Mouse (Mus musculus): ENCODE data around the gene Alg14. TPM values are rescaled to one million over a fixed set of nuclear protein-coding genes. Genes with fewer than 3 reads are reported as not detected.
A peak's percentile ranks its signal among the peaks of the same experiment; 100 is the strongest.

Alg14 gene
- polyA plus RNA-seq, 1 experiment, result 12.3 TPM

DNA sequence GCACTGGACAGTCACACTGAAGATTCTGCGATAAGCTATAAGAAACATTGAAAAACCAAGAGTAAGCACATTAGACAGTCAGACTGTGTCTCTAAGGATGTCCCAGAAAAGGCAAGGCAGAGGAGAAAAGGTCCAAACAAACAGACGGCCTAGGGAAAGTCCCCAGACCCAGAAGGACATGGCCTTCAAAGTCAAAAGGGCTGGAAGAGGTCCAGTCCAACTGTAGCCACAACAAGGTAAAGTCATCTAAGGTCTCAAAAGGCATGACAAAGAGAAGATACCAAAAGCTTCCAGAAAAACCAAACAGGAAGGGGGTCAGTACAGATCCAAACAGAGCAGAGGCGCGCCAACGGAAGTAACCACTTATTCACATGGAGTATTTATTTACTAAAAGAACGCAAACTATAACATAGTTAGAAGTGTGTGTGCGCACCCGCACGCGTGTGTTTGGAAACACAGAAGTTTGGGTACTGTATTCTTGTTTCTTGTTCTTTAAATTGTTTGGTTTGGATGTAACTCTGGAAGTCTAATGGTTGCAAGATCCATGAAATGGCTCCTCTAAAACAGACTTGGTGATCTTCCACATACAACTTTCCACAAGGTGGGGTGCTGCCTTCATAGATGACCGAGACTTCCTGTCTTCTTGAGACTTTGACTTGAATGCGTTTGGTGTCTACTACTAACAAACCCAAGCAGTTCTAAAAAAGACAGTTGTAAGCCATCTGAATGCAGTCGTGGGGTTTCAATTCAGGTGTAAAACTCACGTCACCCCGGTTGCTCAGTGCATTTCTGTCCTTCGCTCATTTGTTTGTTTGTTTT lies 18.5 kb downstream of the Alg14 start:
- Histone ChIP-seq H3ac (ENCODE audit: control insufficient read depth, insufficient read length, low read depth) (no peak overlapping the region), H3K79me2 (ENCODE audit: control insufficient read depth, insufficient read depth) (no peaks in the 10 kb centered on the region), H3K4me3 (ENCODE audit: insufficient read depth, poor library complexity, severe bottlenecking) (no peak overlapping the region)

DNA sequence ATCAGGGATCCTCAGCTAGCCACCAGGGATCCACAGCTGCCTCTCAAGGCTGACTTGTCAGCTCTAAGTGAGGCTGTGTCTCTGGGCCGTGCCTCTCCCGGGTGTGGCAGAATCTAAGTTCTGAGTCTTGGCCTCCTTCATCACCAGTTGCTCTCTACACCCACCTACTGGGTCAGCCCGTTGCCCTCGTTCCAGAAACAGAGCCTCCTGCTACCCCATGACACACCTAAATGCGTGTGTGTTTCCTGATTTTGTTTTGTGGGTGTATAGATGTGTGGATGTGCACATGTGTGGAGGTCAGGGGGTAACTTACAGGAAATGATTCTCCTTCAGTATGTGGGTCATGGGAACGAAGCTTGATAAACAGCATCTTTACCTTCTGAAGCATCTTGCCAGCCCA lies 20.9 kb downstream of the Alg14 start:
- H3K79me3 ChIP-seq (ENCODE audit: low read depth), result no peaks in the 10 kb centered on the region
- H3K79me2 ChIP-seq (ENCODE audit: control insufficient read depth, insufficient read depth), result no peaks in the 10 kb centered on the region
- H3K27me3 ChIP-seq (ENCODE audit: control insufficient read depth, insufficient read depth, insufficient read length), result no peaks in the 10 kb centered on the region
- TF ChIP-seq CEBPB (IDR thresholded peaks at IDR 0.05; ENCODE audit: low read depth) (no peak), MYOG (IDR thresholded peaks at IDR 0.05; ENCODE audit: control insufficient read depth, extremely low read depth, insufficient read length) (no peak), USF1 (IDR thresholded peaks at IDR 0.05; ENCODE audit: low read depth) (no peak), FOSL1 (IDR thresholded peaks at IDR 0.05; ENCODE audit: insufficient read depth, low read length, poor library complexity, severe bottlenecking) (no peak), MAX (IDR thresholded peaks at IDR 0.05) (no peak), CTCF (IDR thresholded peaks at IDR 0.05; ENCODE audit: control insufficient read depth, insufficient read depth, insufficient read length) (no peak), MYOD1 (IDR thresholded peaks at IDR 0.05; ENCODE audit: control insufficient read depth, insufficient read length, low read depth) (no peak)
- no peak overlapping the region for H3ac ChIP-seq (ENCODE audit: control insufficient read depth, insufficient read length, low read depth)
- no peak overlapping the region for H3K4me3 ChIP-seq (ENCODE audit: insufficient read depth, poor library complexity, severe bottlenecking)
- peaks cover 9% of the 10 kb centered on the region for H3K36me3 ChIP-seq (ENCODE audit: control insufficient read depth, insufficient read depth)

More for the DNA sequence above, 18.5 kb downstream of the Alg14 start:
- TF ChIP-seq MYOD1 (IDR thresholded peaks at IDR 0.05; ENCODE audit: control insufficient read depth, insufficient read length, low read depth), result no peak
- no peak for TF ChIP-seq CTCF (IDR thresholded peaks at IDR 0.05; ENCODE audit: control insufficient read depth, insufficient read depth, insufficient read length)
- TF ChIP-seq CEBPB (IDR thresholded peaks at IDR 0.05; ENCODE audit: low read depth), result no peak
- no peak for TF ChIP-seq MAX (IDR thresholded peaks at IDR 0.05)
- TF ChIP-seq FOSL1 (IDR thresholded peaks at IDR 0.05; ENCODE audit: insufficient read depth, low read length, poor library complexity, severe bottlenecking), result no peak
- no peak for TF ChIP-seq USF1 (IDR thresholded peaks at IDR 0.05; ENCODE audit: low read depth)
- TF ChIP-seq MYOG (IDR thresholded peaks at IDR 0.05; ENCODE audit: control insufficient read depth, extremely low read depth, insufficient read length), result no peak
- H3K36me3 ChIP-seq (ENCODE audit: control insufficient read depth, insufficient read depth), result no peaks in the 10 kb centered on the region
- no peaks in the 10 kb centered on the region for H3K79me3 ChIP-seq (ENCODE audit: low read depth)
- no peaks in the 10 kb centered on the region for H3K27me3 ChIP-seq (ENCODE audit: control insufficient read depth, insufficient read depth, insufficient read length)

DNA sequence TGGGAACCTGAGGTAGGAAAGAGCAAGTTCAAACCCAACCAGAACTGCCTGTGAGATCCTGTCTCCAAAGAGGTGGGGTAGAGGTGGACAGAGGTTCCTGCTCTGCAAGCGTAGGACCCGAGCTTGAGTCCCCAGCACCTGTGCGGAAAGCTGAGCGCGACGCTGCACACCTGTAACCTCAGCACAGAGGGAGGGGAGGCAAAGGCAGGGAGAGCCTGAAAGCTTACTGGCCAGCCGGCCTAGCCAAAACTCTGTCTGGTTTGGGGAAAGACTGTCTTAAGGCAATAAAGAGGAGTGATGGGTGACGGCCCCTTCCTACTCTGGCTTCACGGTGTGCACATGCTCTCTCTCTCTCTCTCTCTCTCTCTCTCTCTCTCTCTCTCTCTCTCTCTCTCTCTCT lies 21.4 kb downstream of the Alg14 start:
- no peak overlapping the region for H3ac ChIP-seq (ENCODE audit: control insufficient read depth, insufficient read length, low read depth)
- no peaks in the 10 kb centered on the region for H3K79me2 ChIP-seq (ENCODE audit: control insufficient read depth, insufficient read depth)
- no peaks in the 10 kb centered on the region for H3K27me3 ChIP-seq (ENCODE audit: control insufficient read depth, insufficient read depth, insufficient read length)
- H3K36me3 ChIP-seq (ENCODE audit: control insufficient read depth, insufficient read depth), result peaks cover 9% of the 10 kb centered on the region
- no peak overlapping the region for H3K4me3 ChIP-seq (ENCODE audit: insufficient read depth, poor library complexity, severe bottlenecking)
- TF ChIP-seq USF1 (IDR thresholded peaks at IDR 0.05; ENCODE audit: low read depth) (no peak), FOSL1 (IDR thresholded peaks at IDR 0.05; ENCODE audit: insufficient read depth, low read length, poor library complexity, severe bottlenecking) (no peak), MYOD1 (IDR thresholded peaks at IDR 0.05; ENCODE audit: control insufficient read depth, insufficient read length, low read depth) (no peak), MYOG (IDR thresholded peaks at IDR 0.05; ENCODE audit: control insufficient read depth, extremely low read depth, insufficient read length) (no peak), CEBPB (IDR thresholded peaks at IDR 0.05; ENCODE audit: low read depth) (no peak), CTCF (IDR thresholded peaks at IDR 0.05; ENCODE audit: control insufficient read depth, insufficient read depth, insufficient read length) (no peak), MAX (IDR thresholded peaks at IDR 0.05) (no peak)
- no peaks in the 10 kb centered on the region for H3K79me3 ChIP-seq (ENCODE audit: low read depth)

DNA sequence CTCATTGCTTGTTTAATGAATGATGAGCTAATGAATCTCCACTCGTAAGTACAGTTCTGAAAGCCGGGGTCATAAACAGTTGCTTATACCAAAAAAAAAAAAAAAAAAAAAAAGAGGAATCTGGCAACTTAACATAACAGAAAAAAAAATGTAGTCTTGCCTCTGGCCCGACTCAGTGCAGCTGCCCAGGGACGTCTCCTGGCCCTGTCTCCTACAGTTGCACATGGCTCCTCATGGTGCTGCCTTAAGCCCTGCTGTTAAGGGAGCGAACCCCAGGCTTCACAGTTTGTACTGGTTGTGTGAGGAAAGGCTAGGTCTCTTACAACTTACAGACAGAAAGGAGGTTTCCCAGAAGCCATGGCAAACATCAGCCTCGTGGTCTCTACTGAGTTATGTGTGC lies 22.6 kb downstream of the Alg14 start:
- TF ChIP-seq CEBPB (IDR thresholded peaks at IDR 0.05; ENCODE audit: low read depth), result no peak
- TF ChIP-seq MYOD1 (IDR thresholded peaks at IDR 0.05; ENCODE audit: control insufficient read depth, insufficient read length, low read depth), result peak; percentile 73
- Histone ChIP-seq H3K79me3 (ENCODE audit: low read depth) (no peaks in the 10 kb centered on the region), H3K4me3 (ENCODE audit: insufficient read depth, poor library complexity, severe bottlenecking) (no peak overlapping the region)

DNA sequence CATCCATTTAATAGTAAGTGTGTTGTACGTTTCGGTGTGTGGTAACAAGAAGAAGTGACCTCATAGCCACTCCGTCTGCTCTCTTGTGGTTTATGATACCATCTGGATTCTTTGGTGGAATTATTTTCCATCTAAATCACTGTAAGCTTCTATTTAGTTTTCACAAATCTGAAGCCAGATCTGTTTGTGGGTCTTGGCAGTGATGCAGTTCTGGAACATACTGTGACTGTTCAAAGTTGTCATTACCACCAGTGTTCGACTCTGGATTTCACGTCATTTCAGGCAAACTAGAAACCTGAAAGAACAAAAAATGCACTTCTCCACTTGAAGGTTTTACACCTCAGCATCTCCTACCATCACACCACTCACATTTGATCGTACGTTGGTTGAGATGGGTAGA lies 23.9 kb downstream of the Alg14 start:
- H3K27me3 ChIP-seq (ENCODE audit: control insufficient read depth, insufficient read depth, insufficient read length), result no peaks in the 10 kb centered on the region
- H3K79me2 ChIP-seq (ENCODE audit: control insufficient read depth, insufficient read depth), result no peaks in the 10 kb centered on the region
- TF ChIP-seq USF1 (IDR thresholded peaks at IDR 0.05; ENCODE audit: low read depth), result no peak
- no peak for TF ChIP-seq FOSL1 (IDR thresholded peaks at IDR 0.05; ENCODE audit: insufficient read depth, low read length, poor library complexity, severe bottlenecking)
- TF ChIP-seq MYOD1 (IDR thresholded peaks at IDR 0.05; ENCODE audit: control insufficient read depth, insufficient read length, low read depth), result no peak
- no peak for TF ChIP-seq CEBPB (IDR thresholded peaks at IDR 0.05; ENCODE audit: low read depth)
- TF ChIP-seq MYOG (IDR thresholded peaks at IDR 0.05; ENCODE audit: control insufficient read depth, extremely low read depth, insufficient read length), result no peak
- TF ChIP-seq MAX (IDR thresholded peaks at IDR 0.05), result no peak
- no peak for TF ChIP-seq CTCF (IDR thresholded peaks at IDR 0.05; ENCODE audit: control insufficient read depth, insufficient read depth, insufficient read length)
- no peak overlapping the region for H3K4me3 ChIP-seq (ENCODE audit: insufficient read depth, poor library complexity, severe bottlenecking)
- no peak overlapping the region for H3ac ChIP-seq (ENCODE audit: control insufficient read depth, insufficient read length, low read depth)
- no peaks in the 10 kb centered on the region for H3K79me3 ChIP-seq (ENCODE audit: low read depth)
- H3K36me3 ChIP-seq (ENCODE audit: control insufficient read depth, insufficient read depth), result peaks cover 9% of the 10 kb centered on the region

More for the DNA sequence above, 22.6 kb downstream of the Alg14 start:
- Histone ChIP-seq H3K36me3 (ENCODE audit: control insufficient read depth, insufficient read depth) (peaks cover 9% of the 10 kb centered on the region), H3K27me3 (ENCODE audit: control insufficient read depth, insufficient read depth, insufficient read length) (no peaks in the 10 kb centered on the region), H3K79me2 (ENCODE audit: control insufficient read depth, insufficient read depth) (no peaks in the 10 kb centered on the region), H3ac (ENCODE audit: control insufficient read depth, insufficient read length, low read depth) (no peak overlapping the region)

All from C2C12 (cell line).